Mouse (Mus musculus): ENCODE results near the gene Brox.

The Brox gene

DNA sequence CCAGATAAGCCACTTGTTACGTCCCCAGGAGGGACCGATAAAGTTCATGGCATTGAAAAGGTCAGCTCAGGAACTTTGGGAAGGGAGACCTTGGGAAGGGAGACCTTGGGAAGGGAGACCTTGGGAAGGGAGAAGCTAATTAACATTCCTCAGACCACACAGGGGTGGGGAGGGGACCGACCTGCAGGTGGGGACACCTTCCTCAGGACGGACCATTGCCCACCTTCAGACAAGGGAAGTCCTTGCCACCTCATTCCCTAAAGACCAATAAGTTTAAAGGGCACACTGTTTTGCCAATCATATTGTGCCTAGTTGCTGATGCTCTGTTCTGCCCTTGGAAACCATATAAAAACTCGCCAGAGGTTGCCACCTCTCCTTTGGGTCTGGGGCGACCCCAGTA lies 29.4 kb downstream of the Brox start:
- DNase-seq, result no peak

- no peak for DNase-seq
These were observed 31.1 kb downstream of the Brox start for GRCm38 (mm10) chr1:183265921-183266467.

DNA sequence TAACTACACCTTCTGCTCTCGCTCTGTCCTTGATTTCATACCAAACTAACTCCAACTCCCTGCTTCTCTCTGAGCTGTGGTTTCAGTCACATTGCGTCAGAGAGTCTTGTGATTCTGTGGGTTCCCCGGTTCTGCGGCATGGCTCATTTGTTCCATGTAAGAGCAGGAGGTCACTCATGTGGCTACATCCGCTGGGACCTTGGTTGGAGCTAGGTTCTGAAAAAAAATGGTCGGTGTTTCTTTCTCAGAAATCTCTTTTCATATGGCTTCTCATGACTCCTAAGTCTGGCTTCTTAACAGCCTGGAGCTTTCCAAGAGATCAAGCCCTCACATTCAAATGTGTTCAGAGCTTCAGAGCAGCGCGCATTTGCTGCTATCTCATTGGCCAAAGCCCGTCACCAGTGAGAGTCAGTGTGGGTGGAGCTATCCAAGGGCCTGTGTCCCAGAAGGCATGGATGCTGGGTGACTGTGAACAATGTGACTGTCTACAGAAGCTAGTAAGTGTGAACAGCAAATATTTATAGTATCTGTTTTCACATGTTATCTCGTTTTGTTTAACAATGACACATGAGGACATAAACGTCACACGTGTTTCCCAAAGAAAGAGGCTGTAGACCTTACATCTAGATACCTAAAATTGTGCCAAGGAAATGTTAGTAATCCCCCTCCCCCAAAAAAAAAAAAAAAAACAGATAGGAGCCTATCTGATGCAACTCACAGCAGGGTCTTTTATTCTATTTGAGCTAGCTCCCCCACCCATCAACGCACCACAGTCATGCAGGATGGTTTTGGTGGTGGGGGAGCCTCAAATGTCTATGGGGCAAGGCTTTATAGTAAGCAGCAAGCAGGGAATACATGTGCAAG lies 32.7 kb downstream of the Brox start:
- no peak for DNase-seq

- DNase-seq, result no peak
These were observed 44.5 kb downstream of the Brox start for GRCm38 (mm10) chr1:183252574-183252973.

GRCm38 (mm10) chr1:183251818-183252217 lies 45.3 kb downstream of the Brox start:
- no peak for DNase-seq

GRCm38 (mm10) chr1:183250612-183251011 lies 46.5 kb downstream of the Brox start:
- no peak for DNase-seq

- no peak for DNase-seq
These were observed 48.9 kb downstream of the Brox start for GRCm38 (mm10) chr1:183248144-183248543.

- DNase-seq, result peak; percentile 19 to 25
These were observed 53.8 kb downstream of the Brox start for GRCm38 (mm10) chr1:183243293-183243692.

DNA sequence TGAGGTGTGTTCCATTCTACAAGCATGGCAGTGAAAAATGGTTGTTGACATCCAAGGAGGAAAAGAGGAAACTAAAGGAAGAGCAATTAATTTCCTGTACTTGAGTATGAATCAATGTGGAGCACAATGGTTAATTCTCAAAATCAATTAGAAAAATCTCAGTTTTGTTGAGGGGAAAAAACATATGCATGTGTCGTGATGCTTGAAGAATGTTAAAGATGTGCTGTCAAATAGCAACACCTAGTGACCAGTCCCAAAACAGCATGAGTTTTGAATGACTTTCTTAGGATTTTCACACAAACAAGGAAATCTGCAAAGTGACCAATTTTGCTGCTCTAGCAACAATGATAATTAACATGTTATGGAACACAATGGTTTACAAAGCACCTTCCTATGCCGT lies 59.2 kb downstream of the Brox start:
- DNase-seq, result peak; percentile 31 to 61

GRCm38 (mm10) chr1:183236460-183236859 lies 60.6 kb downstream of the Brox start:
- DNase-seq, result no peak

DNA sequence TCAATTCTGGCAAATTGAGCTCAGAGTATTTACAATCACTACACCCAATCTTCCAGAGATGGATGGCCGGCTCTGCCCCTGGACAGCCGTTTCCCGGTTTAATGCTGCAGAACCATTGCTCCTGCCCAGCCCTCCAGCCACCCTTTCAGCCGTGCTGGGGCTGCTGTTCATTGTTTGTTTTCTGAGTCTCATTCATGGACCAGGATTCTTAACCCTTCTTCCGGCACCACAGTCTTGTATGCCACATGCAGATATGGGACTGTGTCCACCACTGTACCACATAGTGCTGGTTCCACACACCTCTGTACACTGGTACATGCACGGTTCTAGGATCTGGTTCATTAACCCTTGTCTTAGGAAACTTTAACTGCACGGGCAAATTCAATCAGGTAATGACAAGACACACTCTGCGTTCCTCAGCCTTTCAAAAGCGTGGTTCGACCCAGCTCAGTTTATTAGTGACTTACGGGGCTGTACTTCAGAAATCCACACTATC lies 63.3 kb downstream of the Brox start:
- DNase-seq, result no peak

- DNase-seq, result no peak
These were observed 63.9 kb downstream of the Brox start for GRCm38 (mm10) chr1:183232985-183233678.

GRCm38 (mm10) chr1:183227469-183227868 lies 69.6 kb downstream of the Brox start:
- DNase-seq, result no peak
